Mouse (Mus musculus): Measurements from ENCODE around the gene Macrod2.

DNA sequence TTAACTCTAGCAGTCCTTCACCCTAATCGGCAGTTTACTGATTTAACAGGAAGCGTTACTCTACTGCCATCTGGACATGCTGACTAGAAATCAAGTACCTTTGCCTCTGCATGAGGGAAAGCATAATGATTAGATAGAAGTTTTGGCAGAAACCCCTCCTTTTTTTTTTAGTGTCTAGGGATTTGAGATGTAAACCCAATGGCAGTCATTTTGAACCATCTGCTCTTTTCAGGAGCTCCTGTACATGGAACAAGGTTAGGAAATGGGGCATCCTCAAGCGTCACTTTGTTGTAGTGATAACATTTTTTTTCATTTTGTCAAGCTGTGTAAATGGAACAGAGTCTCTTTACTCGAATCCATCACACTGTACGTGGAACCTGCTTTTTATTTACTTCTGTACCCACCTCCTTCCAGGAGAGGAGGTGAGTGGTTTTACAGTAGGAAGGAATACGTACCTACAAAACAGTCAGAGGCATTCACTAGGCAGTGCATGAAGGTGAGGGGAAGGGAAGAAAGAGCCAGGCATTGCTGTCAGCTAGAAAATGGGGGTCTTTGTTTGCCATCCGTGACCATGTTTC is 503.4 kb downstream of the Macrod2 start:
- TF ChIP-seq CTCF (IDR thresholded peaks at IDR 0.05; ENCODE audit: low read depth) (no peak), EP300 (IDR thresholded peaks at IDR 0.05; ENCODE audit: low read depth) (no peak)
